Mouse (Mus musculus) retina, postnatal 7 days (tissue): ENCODE data around the gene Olfr9.
"Not testable (repeated sequence)": the region's sequence is repeated elsewhere in the genome, so short reads cannot be mapped to it uniquely, and the experiment has no call there.

Source experiments
- DNase-seq: peaks from one replicate; pipeline ENCODE4 v3.0.0-alpha.2; 2012; ENCODE audit warnings: low read depth, low spot score

The Olfr9 gene

DNA sequence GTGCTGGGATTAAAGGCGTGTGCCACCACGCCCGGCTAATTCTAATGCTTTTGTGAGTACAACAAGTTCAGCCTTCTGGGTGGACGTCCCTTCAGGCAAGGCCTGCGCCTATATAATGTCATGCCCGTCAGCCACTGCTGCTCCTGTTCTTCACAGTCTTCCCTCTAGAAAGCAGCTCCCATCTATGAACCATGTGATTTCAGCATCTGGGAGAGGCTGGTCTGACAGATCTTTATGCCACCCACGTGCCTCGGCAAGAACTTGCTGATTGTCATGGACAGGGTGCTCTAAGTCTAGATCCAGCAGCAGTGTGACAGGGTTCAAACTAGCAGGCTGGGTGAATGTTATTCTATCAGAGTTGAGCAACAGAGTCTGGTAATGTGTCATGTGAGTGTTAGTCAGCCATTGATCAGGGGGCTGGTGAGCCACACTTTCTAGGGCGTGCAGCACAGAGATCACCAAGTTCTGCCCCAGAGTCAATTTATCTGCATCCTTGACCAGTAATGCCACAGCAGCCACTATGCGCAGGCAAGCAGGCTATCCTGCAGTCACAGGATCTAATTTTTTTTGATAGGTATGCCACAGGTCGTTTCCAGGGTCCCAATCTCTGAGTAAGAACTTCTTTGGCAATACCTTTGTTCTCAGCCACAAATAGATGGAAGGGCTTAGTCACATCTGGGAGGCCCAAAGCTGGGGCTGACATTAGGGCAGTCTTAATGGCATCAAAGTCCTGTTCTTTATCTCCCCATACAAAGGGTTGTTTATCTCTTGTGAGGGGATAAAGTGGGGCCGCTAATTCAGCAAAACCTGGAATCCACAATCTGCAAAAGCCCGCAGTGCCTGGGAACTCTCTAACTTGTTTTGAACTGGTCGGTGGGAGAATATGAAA is 15.0 kb downstream of the Olfr9 start:
- no peak for DNase-seq

- DNase-seq, result no peak
These were observed 21.1 kb downstream of the Olfr9 start, which contains the start of gene Olfr763 for GRCm38 (mm10) chr10:129010288-129010841. Gene Olfr763 (plus strand): TSS chr10:129010791.

DNA sequence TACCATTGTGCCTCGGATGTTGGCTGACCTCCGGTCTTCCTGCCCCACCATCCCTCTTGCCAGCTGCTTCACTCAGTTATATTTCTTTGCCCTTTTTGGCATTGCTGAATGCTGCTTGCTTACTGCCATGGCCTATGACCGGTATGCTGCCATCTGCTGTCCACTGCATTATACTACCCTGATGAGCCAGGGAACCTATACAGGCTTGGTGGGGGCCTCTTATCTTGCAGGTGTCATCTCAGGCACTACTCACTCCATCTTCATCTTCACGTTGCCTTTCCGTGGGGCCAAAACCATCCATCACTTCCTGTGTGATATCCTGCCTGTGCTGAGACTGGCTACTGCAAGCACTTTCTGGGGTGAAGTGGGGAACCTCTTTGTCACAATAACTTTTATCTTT is 22.3 kb downstream of the Olfr9 start:
- DNase-seq, result not testable (repeated sequence)

DNA sequence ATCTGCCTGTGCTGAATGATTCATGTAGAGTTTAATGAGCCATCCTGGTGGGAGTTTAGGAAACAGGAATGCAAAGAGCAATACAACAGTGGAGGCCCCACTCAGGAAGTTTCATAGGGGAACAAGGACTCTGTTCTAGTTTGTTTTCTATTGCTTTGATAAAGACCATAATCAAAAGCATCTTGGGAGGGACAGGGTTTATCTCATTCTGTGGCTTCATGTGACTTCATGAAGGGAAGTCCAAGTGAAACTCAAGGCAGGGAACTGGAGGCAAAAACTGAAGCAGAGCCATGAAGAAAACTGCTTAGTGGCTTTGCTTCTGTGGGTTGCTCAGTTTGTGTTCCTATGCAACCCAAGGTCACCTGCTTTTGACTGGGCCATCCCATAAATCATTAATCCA is 25.2 kb downstream of the Olfr9 start:
- DNase-seq, result no peak

DNA sequence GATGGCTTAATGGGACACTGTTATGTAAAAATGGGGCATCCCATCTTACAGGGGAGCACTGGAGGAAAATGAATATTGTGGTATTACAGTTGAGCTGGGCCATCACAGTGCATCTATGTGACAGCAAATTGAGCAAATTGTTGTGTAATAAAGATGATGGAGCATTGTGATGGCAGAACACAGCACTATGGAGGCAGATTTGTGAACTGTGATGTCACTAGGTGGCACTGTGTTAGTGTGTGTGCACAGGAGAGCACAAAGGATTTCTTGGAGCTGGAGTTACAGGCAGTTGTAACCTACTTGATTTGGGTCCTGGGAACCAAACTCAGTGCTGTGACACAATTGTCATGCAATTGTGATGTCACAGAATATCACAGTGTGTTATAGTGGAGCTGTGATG is 34.1 kb downstream of the Olfr9 start:
- no peak for DNase-seq

GRCm38 (mm10) chr10:129026018-129026662 is 36.9 kb downstream of the Olfr9 start:
- DNase-seq, result peak; percentile 46

DNA sequence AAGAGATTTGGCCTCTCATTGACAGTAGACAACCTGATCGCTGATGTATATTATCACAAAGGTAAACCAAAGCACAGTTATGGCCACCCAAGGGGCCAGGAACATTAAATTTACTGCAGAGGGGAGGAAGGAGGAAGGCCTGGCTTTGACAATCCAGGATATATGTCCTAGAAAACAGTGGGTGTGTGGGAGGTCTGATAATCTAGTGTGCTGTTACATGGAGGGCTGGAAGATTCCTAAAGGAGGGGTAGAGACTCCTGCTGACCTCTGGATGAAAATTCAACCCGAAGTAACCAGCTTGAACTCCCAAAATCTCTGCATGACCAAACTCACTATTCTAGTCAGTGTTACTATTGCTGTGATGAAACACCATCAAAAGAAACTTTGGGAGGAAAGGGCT is 39.1 kb downstream of the Olfr9 start:
- DNase-seq, result no peak

- no peak for DNase-seq
These were observed 50.6 kb downstream of the Olfr9 start, which contains the start of gene Olfr764-ps1 for GRCm38 (mm10) chr10:129039796-129040195. Gene Olfr764-ps1 (minus strand): TSS chr10:129039896.
